ENCODE assay signal across 9 mouse cellular contexts in genomic region chr19:8839103-8839907, GRCm38 (mm10). TPM values are rescaled to one million over a fixed set of nuclear protein-coding genes. Genes with fewer than 3 reads are reported as not detected.
DNase-seq lines count a peak whose midpoint lies in the region; ATAC-seq lines count a peak whose summit lies in the region.
"Had no signal": no experiment of that assay in that cellular context is flagged by ENCODE, and none has a peak within 500 bp of the region (broad histone marks: within the 10 kb centered on the region; RNA-seq: fewer than 3 reads in every experiment).

Gene Gng3 (minus strand): TSS chr19:8839194.

- H3K4me2 ChIP-seq in lung, embryonic 15.5 days, result peak within 1 kb of the TSS; percentile 86
- H3K4me2 ChIP-seq in neural tube, embryonic 14.5 days (ENCODE audit: low read depth, low read length), result peak within 1 kb of the TSS; percentile 66

- peaks cover 23% of the 10 kb centered on the region for H3K4me1 ChIP-seq in lung, embryonic 15.5 days
- H3K4me1 ChIP-seq in neural tube, embryonic 14.5 days (ENCODE audit: control insufficient read depth, insufficient read depth, low read length), result peaks cover 17% of the 10 kb centered on the region

- peaks cover 11% of the 10 kb centered on the region for H3K36me3 ChIP-seq in lung, embryonic 15.5 days
- H3K36me3 ChIP-seq in neural tube, embryonic 14.5 days (ENCODE audit: control insufficient read depth, insufficient read depth, low read length), result peaks cover 10% of the 10 kb centered on the region

- H3K9me3 ChIP-seq in lung, embryonic 15.5 days, result no peaks in the 10 kb centered on the region
- no peaks in the 10 kb centered on the region for H3K9me3 ChIP-seq in neural tube, embryonic 14.5 days (ENCODE audit: control insufficient read depth, low read length)

- peak within 1 kb of the TSS; percentile 59 for H3K4me3 ChIP-seq in lung, embryonic 15.5 days
- peak within 1 kb of the TSS; percentile 72 for H3K4me3 ChIP-seq in neural tube, embryonic 14.5 days (ENCODE audit: low read depth, low read length)

- no peak for DNase-seq in lung, postnatal 25 days (ENCODE audit: low spot score)
- peak; percentile 94 for DNase-seq in cerebellum, adult 9-10 months
- DNase-seq in frontal cortex, postnatal 36 days (ENCODE audit: low spot score in 2 of 2), result peak; percentile 88 to 90
- DNase-seq in left cerebral cortex, postnatal 14 days (ENCODE audit: low spot score in 2 of 2), result peak; percentile 86 to 91
- no peak for DNase-seq in lung, postnatal 36 days

- intact Hi-C loops in left cerebral cortex, postnatal 14 days (cut with DNase I), result no loop called here

- 62% methylated on average over 11 of the region's 11 CpGs for WGBS in lung, embryonic 15.5 days
- WGBS in neural tube, embryonic 14.5 days, result 43% methylated on average over 11 of the region's 11 CpGs

- H3K27me3 ChIP-seq in lung, embryonic 15.5 days, result no peaks in the 10 kb centered on the region
- no peaks in the 10 kb centered on the region for H3K27me3 ChIP-seq in neural tube, embryonic 14.5 days (ENCODE audit: control insufficient read depth, insufficient read depth, low read length)

- peak within 1 kb of the TSS; percentile 72 for H3K9ac ChIP-seq in lung, embryonic 15.5 days
- peak within 1 kb of the TSS; percentile 86 for H3K9ac ChIP-seq in neural tube, embryonic 14.5 days (replicated peaks; ENCODE audit: low read depth, low read length)

- H3K27ac ChIP-seq in lung, embryonic 15.5 days, result peak within 1 kb of the TSS; percentile 98
- peak within 1 kb of the TSS; percentile 97 for H3K27ac ChIP-seq in neural tube, embryonic 14.5 days (ENCODE audit: low read depth, low read length)

- ATAC-seq in lung, embryonic 15.5 days (ENCODE audit: borderline replicate concordance, extremely low read depth, low FRiP score, low TSS enrichment), result no peak
- ATAC-seq in neural tube, embryonic 14.5 days (ENCODE audit: low read depth), result peak; percentile 92
- no peak for ATAC-seq in megakaryocyte progenitor cell, adult 5-6 weeks (replicated peaks; ENCODE audit: poor library complexity)

RNA-seq across cellular contexts. Expression of gene Gng3, which starts in this region (rescaled TPM):
- polyA plus RNA-seq in lung, embryonic 15.5 days (2015; fragmentation: Nextera tagmentation; extraction: Ambion mirVana), result 1.6 and 2.5 TPM in 2 replicates
- 100 to 1,000 TPM; 268 to 295 TPM for total RNA-seq in left cerebral cortex, postnatal 14 days (2021)
- polyA plus RNA-seq in neural tube, embryonic 14.5 days (2014; fragmentation: Nextera tagmentation; extraction: Ambion mirVana), result 459 and 608 TPM in 2 replicates
- 0.07 and 0.22 TPM in 2 replicates for total RNA-seq in megakaryocyte progenitor cell, adult 5-6 weeks (2015)
- total RNA-seq in megakaryocyte progenitor cell, adult 5-6 weeks (2017), result not detected in 2 replicates
- total RNA-seq: common myeloid progenitor, adult 5-6 weeks had no signal

Comparison
In these comparisons a context has a peak if more than half of its experiments do, and no peak if none do; other contexts are left out.
1. RNA of gene Gng3 (total RNA-seq): 268 to 295 TPM in left cerebral cortex, postnatal 14 days; 0.07 to 0.22 TPM in megakaryocyte progenitor cell, adult 5-6 weeks; every median in the first group is over 100 times any median in the second.
2. RNA of gene Gng3 (polyA plus RNA-seq): 459 to 608 TPM in neural tube, embryonic 14.5 days; 1.6 to 2.5 TPM in lung, embryonic 15.5 days; every median in the first group is over 100 times any median in the second.
3. DNase-seq: peak in cerebellum, adult 9-10 months (single experiment), frontal cortex, postnatal 36 days (2 of 2) and left cerebral cortex, postnatal 14 days (2 of 2); none in lung, postnatal 25 days (single experiment) and lung, postnatal 36 days (single experiment).